Mouse (Mus musculus): ENCODE measurements around the gene Birc5. TPM values are rescaled to one million over a fixed set of nuclear protein-coding genes. Genes with fewer than 3 reads are reported as not detected.
"Not testable (repeated sequence)": the region's sequence is repeated elsewhere in the genome, so short reads cannot be mapped to it uniquely, and the experiment has no call there.

The Birc5 gene
- polyA plus RNA-seq (2015; fragmentation: Nextera tagmentation; extraction: Ambion mirVana) = 352 and 368 TPM in 2 replicates

GRCm38 (mm10) chr11:117848985-117849671, at the start of gene Birc5:
Birc5 (plus strand) TSS chr11:117849251.
- Histone ChIP-seq H3K27me3 (no peaks in the 10 kb centered on the region), H3K4me1 (peaks cover 30% of the 10 kb centered on the region), H3K4me3 (peak within 1 kb of the TSS; percentile 79), H3K9ac (peak within 1 kb of the TSS; percentile 93), H3K36me3 (peaks cover 30% of the 10 kb centered on the region), H3K27ac (peak within 1 kb of the TSS; percentile 99), H3K9me3 (no peaks in the 10 kb centered on the region), H3K4me2 (peak within 1 kb of the TSS; percentile 85)
- under 1% methylated on average over 51 of the region's 51 CpGs for WGBS
- peak; percentile 96 for ATAC-seq (ENCODE audit: borderline replicate concordance, extremely low read depth, low FRiP score, low TSS enrichment)

DNA sequence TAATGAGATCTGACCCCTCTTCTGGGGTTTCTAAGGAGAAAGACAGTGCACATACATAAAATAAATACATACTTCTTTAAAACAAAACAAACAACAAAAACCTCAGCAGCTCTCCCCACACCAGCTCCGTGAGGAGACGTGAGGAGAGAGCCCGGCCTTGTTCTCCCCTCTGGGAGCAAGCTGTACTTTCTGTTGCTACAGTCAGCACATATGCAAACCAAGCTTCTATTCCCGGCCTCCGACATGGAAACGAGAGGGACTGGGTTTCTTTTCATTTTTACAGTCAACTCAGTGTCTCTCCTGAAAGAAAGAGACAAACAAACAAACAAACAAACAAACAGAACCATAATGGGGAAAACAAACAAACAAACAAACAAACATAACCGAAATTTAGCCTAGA, 49.0 kb upstream of the Birc5 start:
- ATAC-seq (ENCODE audit: borderline replicate concordance, extremely low read depth, low FRiP score, low TSS enrichment) = no peak
- 84% methylated on average over 7 of the region's 7 CpGs for WGBS
- no peaks in the 10 kb centered on the region for H3K36me3 ChIP-seq

GRCm38 (mm10) chr11:117801650-117802049, 47.4 kb upstream of the Birc5 start:
- H3K36me3 ChIP-seq = no peaks in the 10 kb centered on the region
- H3K4me1 ChIP-seq = 0 out of 2 replicates have a peak, but pooled peaks cover 8% of the 10 kb centered on the region
- H3K9ac ChIP-seq = no peak overlapping the region
- H3K27me3 ChIP-seq = no peaks in the 10 kb centered on the region
- no peaks in the 10 kb centered on the region for H3K9me3 ChIP-seq
- 59% methylated on average over 7 of the region's 7 CpGs for WGBS
- H3K4me2 ChIP-seq = no peak overlapping the region
- no peak for ATAC-seq (ENCODE audit: borderline replicate concordance, extremely low read depth, low FRiP score, low TSS enrichment)
- no peak overlapping the region for H3K27ac ChIP-seq
- no peak overlapping the region for H3K4me3 ChIP-seq

More for the DNA sequence above, 49.0 kb upstream of the Birc5 start:
- Histone ChIP-seq H3K4me1 (0 out of 2 replicates have a peak, but pooled peaks cover 8% of the 10 kb centered on the region), H3K27ac (no peak overlapping the region), H3K9ac (no peak overlapping the region), H3K4me3 (no peak overlapping the region), H3K27me3 (no peaks in the 10 kb centered on the region), H3K9me3 (no peaks in the 10 kb centered on the region), H3K4me2 (no peak overlapping the region)

GRCm38 (mm10) chr11:117803166-117803688, 45.8 kb upstream of the Birc5 start:
- H3K9me3 ChIP-seq = no peaks in the 10 kb centered on the region
- no peak overlapping the region for H3K4me3 ChIP-seq
- H3K4me1 ChIP-seq = 0 out of 2 replicates have a peak, but pooled peaks cover 2% of the 10 kb centered on the region
- H3K9ac ChIP-seq = no peak overlapping the region
- H3K4me2 ChIP-seq = no peak overlapping the region
- no peaks in the 10 kb centered on the region for H3K27me3 ChIP-seq
- no peak for ATAC-seq (ENCODE audit: borderline replicate concordance, extremely low read depth, low FRiP score, low TSS enrichment)
- H3K27ac ChIP-seq = no peak overlapping the region
- no peaks in the 10 kb centered on the region for H3K36me3 ChIP-seq
- WGBS = 81% methylated on average over 3 of the region's 3 CpGs

GRCm38 (mm10) chr11:117806781-117807180, 42.3 kb upstream of the Birc5 start:
- no peak overlapping the region for H3K27ac ChIP-seq
- H3K4me3 ChIP-seq = no peak overlapping the region
- no peaks in the 10 kb centered on the region for H3K36me3 ChIP-seq
- peaks cover 22% of the 10 kb centered on the region for H3K4me1 ChIP-seq
- H3K9ac ChIP-seq = no peak overlapping the region
- H3K4me2 ChIP-seq = no peak overlapping the region
- WGBS = 90% methylated on average over 6 of the region's 6 CpGs
- no peaks in the 10 kb centered on the region for H3K9me3 ChIP-seq
- no peaks in the 10 kb centered on the region for H3K27me3 ChIP-seq
- no peak for ATAC-seq (ENCODE audit: borderline replicate concordance, extremely low read depth, low FRiP score, low TSS enrichment)

GRCm38 (mm10) chr11:117809407-117810311, 39.4 kb upstream of the Birc5 start, which contains the start of the genes Gm20708 and Syngr2:
Gm20708 (plus strand) TSS chr11:117809668.
Syngr2 (plus strand) TSS chr11:117809668.
- WGBS = 1% methylated on average over 73 of the region's 75 CpGs
- peak; percentile 79 for ATAC-seq (ENCODE audit: borderline replicate concordance, extremely low read depth, low FRiP score, low TSS enrichment)
- Histone ChIP-seq H3K4me1 (peaks cover 29% of the 10 kb centered on the region), H3K4me3 (peak within 1 kb of the TSS; percentile 78), H3K4me2 (peak within 1 kb of the TSS; percentile 98), H3K27ac (peak within 1 kb of the TSS; percentile 69), H3K36me3 (peaks cover 23% of the 10 kb centered on the region), H3K9me3 (no peaks in the 10 kb centered on the region), H3K27me3 (no peaks in the 10 kb centered on the region), H3K9ac (peak within 1 kb of the TSS; percentile 72)

DNA sequence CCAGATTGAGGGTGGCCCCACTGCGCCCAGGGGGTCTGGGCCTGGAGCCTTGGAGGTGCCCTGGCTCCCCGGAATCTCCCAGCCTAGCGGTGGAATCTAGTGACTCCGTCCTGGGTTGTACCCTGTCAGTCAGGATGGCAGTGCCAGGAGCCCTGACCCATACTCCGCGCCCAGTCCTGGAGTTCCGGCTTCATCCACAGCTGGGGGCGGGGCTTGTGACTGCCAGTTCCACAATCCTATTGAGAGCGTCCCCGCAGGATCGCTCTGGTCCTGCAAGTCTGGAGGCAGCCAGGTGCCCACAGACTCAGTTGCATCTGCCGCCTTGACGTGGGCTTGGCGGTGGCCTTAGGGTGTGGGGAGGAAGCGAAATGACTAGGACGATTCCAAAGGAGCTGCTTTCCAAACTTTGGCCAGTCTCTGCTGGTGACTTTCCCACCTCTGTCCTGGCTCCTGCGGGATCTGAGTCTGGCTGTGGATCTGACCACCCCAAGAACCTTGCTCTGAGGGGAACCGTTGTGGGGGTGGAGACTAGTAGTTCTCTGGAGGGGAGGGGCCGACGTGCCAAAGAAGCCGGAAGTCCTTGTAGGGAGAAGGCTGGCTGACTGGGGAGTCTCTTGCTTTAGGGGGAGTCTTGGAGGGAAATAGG, 38.5 kb upstream of the Birc5 start:
- WGBS = under 1% methylated on average over 21 of the region's 21 CpGs
- peak; percentile 79 for ATAC-seq (ENCODE audit: borderline replicate concordance, extremely low read depth, low FRiP score, low TSS enrichment)
- H3K27ac ChIP-seq = peak overlapping the region; percentile 69

GRCm38 (mm10) chr11:117813867-117814266, 35.2 kb upstream of the Birc5 start:
- Histone ChIP-seq H3K36me3 (peaks cover 53% of the 10 kb centered on the region), H3K4me2 (no peak overlapping the region), H3K9ac (no peak overlapping the region), H3K4me3 (no peak overlapping the region), H3K4me1 (peaks cover 29% of the 10 kb centered on the region), H3K27me3 (no peaks in the 10 kb centered on the region), H3K27ac (no peak overlapping the region), H3K9me3 (no peaks in the 10 kb centered on the region)
- 57% methylated on average over 5 of the region's 5 CpGs for WGBS
- ATAC-seq (ENCODE audit: borderline replicate concordance, extremely low read depth, low FRiP score, low TSS enrichment) = no peak

More for the DNA sequence above, 38.5 kb upstream of the Birc5 start:
- peak overlapping the region; percentile 98 for H3K4me2 ChIP-seq
- peak overlapping the region; percentile 72 for H3K9ac ChIP-seq
- H3K4me3 ChIP-seq = peak overlapping the region; percentile 78
- peaks cover 29% of the 10 kb centered on the region for H3K36me3 ChIP-seq
- peaks cover 29% of the 10 kb centered on the region for H3K4me1 ChIP-seq
- no peaks in the 10 kb centered on the region for H3K9me3 ChIP-seq
- no peaks in the 10 kb centered on the region for H3K27me3 ChIP-seq

- Histone ChIP-seq H3K36me3 (peaks cover 63% of the 10 kb centered on the region), H3K4me1 (peaks cover 25% of the 10 kb centered on the region), H3K9me3 (no peaks in the 10 kb centered on the region), H3K4me2 (no peak overlapping the region), H3K27ac (no peak overlapping the region), H3K27me3 (no peaks in the 10 kb centered on the region), H3K9ac (no peak overlapping the region), H3K4me3 (no peak overlapping the region)
- 87% methylated on average over 6 of the region's 6 CpGs for WGBS
- no peak for ATAC-seq (ENCODE audit: borderline replicate concordance, extremely low read depth, low FRiP score, low TSS enrichment)
These were observed 34.2 kb upstream of the Birc5 start for GRCm38 (mm10) chr11:117814704-117815366.

- WGBS = 66% methylated on average over 9 of the region's 9 CpGs
These were observed 33.2 kb upstream of the Birc5 start for GRCm38 (mm10) chr11:117815850-117816249.

More at GRCm38 (mm10) chr11:117815850-117816249, 33.2 kb upstream of the Birc5 start:
- H3K4me3 ChIP-seq; H3K9ac ChIP-seq; H3K9me3 ChIP-seq; ATAC-seq (ENCODE audit: borderline replicate concordance, extremely low read depth, low FRiP score, low TSS enrichment); H3K27me3 ChIP-seq; H3K27ac ChIP-seq; H3K4me2 ChIP-seq: not testable (repeated sequence)
- Histone ChIP-seq H3K4me1 (peaks cover 15% of the 10 kb centered on the region), H3K36me3 (peaks cover 72% of the 10 kb centered on the region)

All from lung, embryonic 15.5 days (tissue).